Mouse (Mus musculus): ENCODE measurements at regions not wholly inside any gene's neighbourhood (a gene's known extent, or its start where the extent isn't known, plus 50 kb on each side); places are given as distances from the start of the nearest gene placed in this dataset.
A peak's percentile ranks its signal among the peaks of the same experiment; 100 is the strongest.

GRCm38 (mm10) chr3:21961091-21961490 lies 115.4 kb upstream of the Tbl1xr1 start:
- H3K27ac ChIP-seq (ENCODE audit: insufficient read depth, low read depth, low read length), result no peak overlapping the region
- WGBS, result 67% methylated on average over 6 of the region's 6 CpGs
- H3K36me3 ChIP-seq (ENCODE audit: control insufficient read depth, insufficient read depth, low read length), result no peaks in the 10 kb centered on the region
- H3K4me1 ChIP-seq (ENCODE audit: control insufficient read depth, insufficient read depth, low read length), result peaks cover 12% of the 10 kb centered on the region
- no peak overlapping the region for H3K4me3 ChIP-seq (ENCODE audit: insufficient read depth, low read depth, low read length)
- no peak for DNase-seq
- H3K27me3 ChIP-seq (replicated peaks; ENCODE audit: control insufficient read depth, insufficient read depth, low read length), result no peaks in the 10 kb centered on the region; the same call in 1 of the 2 replicates
- no peak for TF ChIP-seq CTCF (conservative IDR thresholded peaks at IDR 0.05; ENCODE audit: insufficient read depth, insufficient read length, low read depth, low read length)
- TF ChIP-seq POLR2A (IDR thresholded peaks at IDR 0.05; ENCODE audit: low read depth, low read length), result no peak

- TF ChIP-seq POLR2A (IDR thresholded peaks at IDR 0.05; ENCODE audit: low read depth, low read length), result no peak
- no peak for TF ChIP-seq CTCF (conservative IDR thresholded peaks at IDR 0.05; ENCODE audit: insufficient read depth, insufficient read length, low read depth, low read length)
- no peak for DNase-seq
- H3K27ac ChIP-seq (ENCODE audit: insufficient read depth, low read depth, low read length), result no peak overlapping the region
- 87% methylated on average over 5 of the region's 5 CpGs for WGBS
- H3K27me3 ChIP-seq (replicated peaks; ENCODE audit: control insufficient read depth, insufficient read depth, low read length), result no peaks in the 10 kb centered on the region; the same call in 1 of the 2 replicates
- H3K4me1 ChIP-seq (ENCODE audit: control insufficient read depth, insufficient read depth, low read length), result peaks cover 12% of the 10 kb centered on the region
- no peaks in the 10 kb centered on the region for H3K36me3 ChIP-seq (ENCODE audit: control insufficient read depth, insufficient read depth, low read length)
- H3K4me3 ChIP-seq (ENCODE audit: insufficient read depth, low read depth, low read length), result no peak overlapping the region
Measured at GRCm38 (mm10) chr3:21961746-21962145, 114.7 kb upstream of the Tbl1xr1 start.

- 0 out of 2 replicates have a peak overlapping the region, but pooled peaks have one; percentile 9 for H3K27ac ChIP-seq (ENCODE audit: insufficient read depth, low read depth, low read length)
- H3K4me1 ChIP-seq (ENCODE audit: control insufficient read depth, insufficient read depth, low read length), result peaks cover 12% of the 10 kb centered on the region
- peak; percentile 36 for DNase-seq
- no peaks in the 10 kb centered on the region for H3K36me3 ChIP-seq (ENCODE audit: control insufficient read depth, insufficient read depth, low read length)
- WGBS, result 38% methylated on average over 7 of the region's 7 CpGs
- H3K27me3 ChIP-seq (replicated peaks; ENCODE audit: control insufficient read depth, insufficient read depth, low read length), result no peaks in the 10 kb centered on the region
- H3K4me3 ChIP-seq (ENCODE audit: insufficient read depth, low read depth, low read length), result no peak overlapping the region
- no peak for TF ChIP-seq POLR2A (IDR thresholded peaks at IDR 0.05; ENCODE audit: low read depth, low read length)
- no peak for TF ChIP-seq CTCF (conservative IDR thresholded peaks at IDR 0.05; ENCODE audit: insufficient read depth, insufficient read length, low read depth, low read length)
Measured at GRCm38 (mm10) chr3:21962360-21962782, 114.1 kb upstream of the Tbl1xr1 start.

GRCm38 (mm10) chr3:21962921-21963732 lies 113.3 kb upstream of the Tbl1xr1 start:
- TF ChIP-seq POLR2A (IDR thresholded peaks at IDR 0.05; ENCODE audit: low read depth, low read length) (no peak), CTCF (conservative IDR thresholded peaks at IDR 0.05; ENCODE audit: insufficient read depth, insufficient read length, low read depth, low read length) (no peak)
- no peaks in the 10 kb centered on the region for H3K27me3 ChIP-seq (replicated peaks; ENCODE audit: control insufficient read depth, insufficient read depth, low read length)
- DNase-seq, result peak; percentile 57
- H3K4me1 ChIP-seq (ENCODE audit: control insufficient read depth, insufficient read depth, low read length), result peaks cover 12% of the 10 kb centered on the region
- 42% methylated on average over 7 of the region's 7 CpGs for WGBS
- no peaks in the 10 kb centered on the region for H3K36me3 ChIP-seq (ENCODE audit: control insufficient read depth, insufficient read depth, low read length)
- H3K27ac ChIP-seq (ENCODE audit: insufficient read depth, low read depth, low read length), result 0 out of 2 replicates have a peak overlapping the region, but pooled peaks have one; percentile 9
- H3K4me3 ChIP-seq (ENCODE audit: insufficient read depth, low read depth, low read length), result no peak overlapping the region

GRCm38 (mm10) chr3:21963733-21964351 lies 112.6 kb upstream of the Tbl1xr1 start:
- no peak for TF ChIP-seq CTCF (conservative IDR thresholded peaks at IDR 0.05; ENCODE audit: insufficient read depth, insufficient read length, low read depth, low read length)
- no peak for TF ChIP-seq POLR2A (IDR thresholded peaks at IDR 0.05; ENCODE audit: low read depth, low read length)
- H3K4me3 ChIP-seq (ENCODE audit: insufficient read depth, low read depth, low read length), result no peak overlapping the region
- WGBS, result 100% methylated on average over 1 of the region's 1 CpGs
- peaks cover 12% of the 10 kb centered on the region for H3K4me1 ChIP-seq (ENCODE audit: control insufficient read depth, insufficient read depth, low read length)
- no peaks in the 10 kb centered on the region for H3K36me3 ChIP-seq (ENCODE audit: control insufficient read depth, insufficient read depth, low read length)
- H3K27ac ChIP-seq (ENCODE audit: insufficient read depth, low read depth, low read length), result peak overlapping the region; percentile 31; the same call in 1 of the 2 replicates
- no peak for DNase-seq
- H3K27me3 ChIP-seq (replicated peaks; ENCODE audit: control insufficient read depth, insufficient read depth, low read length), result no peaks in the 10 kb centered on the region

GRCm38 (mm10) chr3:21964438-21964837 lies 112.0 kb upstream of the Tbl1xr1 start:
- Histone ChIP-seq H3K4me3 (ENCODE audit: insufficient read depth, low read depth, low read length) (no peak overlapping the region), H3K27me3 (replicated peaks; ENCODE audit: control insufficient read depth, insufficient read depth, low read length) (no peaks in the 10 kb centered on the region), H3K36me3 (ENCODE audit: control insufficient read depth, insufficient read depth, low read length) (no peaks in the 10 kb centered on the region), H3K27ac (ENCODE audit: insufficient read depth, low read depth, low read length) (no peak overlapping the region), H3K4me1 (ENCODE audit: control insufficient read depth, insufficient read depth, low read length) (peaks cover 12% of the 10 kb centered on the region)
- TF ChIP-seq CTCF (conservative IDR thresholded peaks at IDR 0.05; ENCODE audit: insufficient read depth, insufficient read length, low read depth, low read length) (no peak), POLR2A (IDR thresholded peaks at IDR 0.05; ENCODE audit: low read depth, low read length) (no peak)
- DNase-seq, result no peak
- 79% methylated on average over 6 of the region's 6 CpGs for WGBS

GRCm38 (mm10) chr3:21965556-21965955 lies 110.9 kb upstream of the Tbl1xr1 start:
- WGBS, result 81% methylated on average over 1 of the region's 1 CpGs
- Histone ChIP-seq H3K4me1 (ENCODE audit: control insufficient read depth, insufficient read depth, low read length) (peaks cover 12% of the 10 kb centered on the region), H3K27me3 (replicated peaks; ENCODE audit: control insufficient read depth, insufficient read depth, low read length) (no peaks in the 10 kb centered on the region), H3K36me3 (ENCODE audit: control insufficient read depth, insufficient read depth, low read length) (no peaks in the 10 kb centered on the region), H3K4me3 (ENCODE audit: insufficient read depth, low read depth, low read length) (no peak overlapping the region), H3K27ac (ENCODE audit: insufficient read depth, low read depth, low read length) (no peak overlapping the region)
- DNase-seq, result no peak
- TF ChIP-seq CTCF (conservative IDR thresholded peaks at IDR 0.05; ENCODE audit: insufficient read depth, insufficient read length, low read depth, low read length) (no peak), POLR2A (IDR thresholded peaks at IDR 0.05; ENCODE audit: low read depth, low read length) (no peak)

All from kidney, adult 2 months (tissue).